Mouse (Mus musculus) heart, postnatal 14 days (tissue): ENCODE data around the gene Cables2. TPM values are rescaled to one million over a fixed set of nuclear protein-coding genes. Genes with fewer than 3 reads are reported as not detected.

Experiments used
- DNase-seq, 2 experiments: peaks; one replicate each; pipeline ENCODE4 v3.0.0; 2021 to 2022
- intact Hi-C: fragments of 180-260 bp; cut with DNase I; formaldehyde crosslinking; loops from one replicate; pipeline ENCODE4 v1.15.1; 2025
- total RNA-seq, 2 experiments: library from RNA; stranded (reverse); gene quantifications; 2 replicates each; pipeline ENCODE4 v1.2.3; 2021

Cables2 gene
- total RNA-seq, 2 experiments from 2014 or later = 14.3 to 14.6 TPM

DNA sequence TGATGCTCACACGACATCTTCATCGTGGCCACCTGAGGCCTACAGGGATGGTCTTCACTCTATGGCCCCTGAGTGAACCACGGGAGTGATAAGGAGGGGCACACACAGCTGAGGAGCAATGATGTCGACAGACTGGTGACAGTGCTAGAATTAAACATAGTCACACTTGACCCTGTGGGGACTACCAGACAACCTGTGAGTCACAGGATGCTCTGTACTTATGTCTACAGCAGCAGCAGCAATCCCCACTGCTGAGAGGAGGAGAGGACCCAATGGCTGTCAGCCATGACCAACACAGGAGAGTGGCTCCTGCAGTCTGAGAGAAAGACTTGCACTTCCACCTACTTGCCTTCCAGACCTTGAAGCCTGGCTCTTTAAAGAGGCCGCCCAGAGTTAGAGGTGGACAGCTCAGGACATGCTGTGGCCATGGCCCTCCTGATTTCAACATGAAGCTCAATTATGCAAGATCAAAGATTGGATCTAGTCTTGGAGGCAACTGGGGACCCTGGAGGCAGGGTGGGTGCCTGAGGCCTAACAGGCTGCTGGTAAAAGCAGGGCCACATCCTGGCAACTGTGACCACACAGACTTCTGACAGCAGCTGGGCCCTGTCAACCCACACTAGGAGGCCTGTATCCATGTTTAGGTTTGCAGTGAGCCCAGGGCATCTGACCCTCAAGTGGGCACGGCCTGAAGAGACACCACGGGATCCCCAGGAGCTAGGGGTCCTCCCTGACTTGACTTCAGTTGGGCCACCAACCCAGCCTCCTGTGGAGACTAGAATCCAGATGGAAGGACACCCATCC lies 40.0 kb downstream of the Cables2 start:
- DNase-seq = no peak
- intact Hi-C loops = no loop called here

DNA sequence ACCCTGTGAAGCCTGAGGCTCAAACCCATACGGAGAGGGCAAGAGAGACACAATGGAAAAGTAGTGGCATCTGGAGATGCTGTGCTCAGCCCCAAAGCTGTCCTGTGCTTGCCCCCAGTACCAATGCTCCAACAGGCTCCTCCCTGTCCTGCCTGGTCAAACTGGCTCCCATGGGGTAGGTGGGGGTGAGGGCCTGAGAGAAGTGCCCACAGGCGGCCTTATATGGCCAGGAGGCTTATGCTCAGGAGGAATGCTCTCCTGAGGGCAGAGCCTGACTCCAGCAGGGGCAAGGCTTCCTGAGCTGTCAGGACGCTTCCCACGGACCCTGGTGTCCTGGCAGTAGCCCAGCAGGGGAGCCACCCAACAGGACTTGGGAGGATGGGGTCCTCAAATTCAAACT lies 42.8 kb downstream of the Cables2 start:
- no peak for DNase-seq
- intact Hi-C loops = no loop called here

- DNase-seq = no peak
- intact Hi-C loops = no loop called here
Observed at GRCm38 (mm10) chr2:180229129-180229528, 44.2 kb downstream of the Cables2 start.

- intact Hi-C loops = no loop called here
- DNase-seq = peak; percentile 53 to 60
Observed at GRCm38 (mm10) chr2:180228592-180228991, 44.7 kb downstream of the Cables2 start.

DNA sequence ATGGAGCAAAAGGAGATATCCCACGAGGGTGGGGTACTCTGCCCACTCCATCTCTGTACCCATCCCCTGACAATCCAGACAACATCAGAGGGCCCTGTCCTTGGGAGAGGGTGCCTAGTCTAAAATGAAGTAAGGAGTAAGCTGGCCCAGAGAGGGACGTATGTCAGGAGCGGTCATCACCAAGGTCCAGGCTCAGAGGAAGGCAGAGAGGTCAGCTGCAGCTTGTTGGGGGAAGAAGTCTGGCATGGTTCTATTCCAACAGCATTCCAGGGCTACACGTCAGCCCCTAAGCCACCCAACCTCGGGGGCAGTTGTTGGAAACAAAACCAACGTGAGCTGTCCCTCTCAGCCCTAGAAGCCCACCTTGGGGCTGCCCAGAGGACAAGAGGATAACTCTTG lies 45.2 kb downstream of the Cables2 start:
- intact Hi-C loops = no loop called here
- DNase-seq = no peak

GRCm38 (mm10) chr2:180227262-180228059 lies 45.8 kb downstream of the Cables2 start:
- intact Hi-C loops = loop anchor here (1.0 kb wide), 1 partner anchor 19 kb away; no protein-coding TSS in a partner anchor
- peak; percentile 67 to 70 for DNase-seq

GRCm38 (mm10) chr2:180225762-180226378 lies 47.4 kb downstream of the Cables2 start, which contains the start of gene Lama5:
Lama5 (minus strand) TSS chr2:180225859.
- intact Hi-C loops = no loop called here
- DNase-seq = peak; percentile 75 to 76

GRCm38 (mm10) chr2:180225044-180225761 lies 48.1 kb downstream of the Cables2 start:
- DNase-seq = peak; percentile 41 to 53
- intact Hi-C loops = no loop called here

DNA sequence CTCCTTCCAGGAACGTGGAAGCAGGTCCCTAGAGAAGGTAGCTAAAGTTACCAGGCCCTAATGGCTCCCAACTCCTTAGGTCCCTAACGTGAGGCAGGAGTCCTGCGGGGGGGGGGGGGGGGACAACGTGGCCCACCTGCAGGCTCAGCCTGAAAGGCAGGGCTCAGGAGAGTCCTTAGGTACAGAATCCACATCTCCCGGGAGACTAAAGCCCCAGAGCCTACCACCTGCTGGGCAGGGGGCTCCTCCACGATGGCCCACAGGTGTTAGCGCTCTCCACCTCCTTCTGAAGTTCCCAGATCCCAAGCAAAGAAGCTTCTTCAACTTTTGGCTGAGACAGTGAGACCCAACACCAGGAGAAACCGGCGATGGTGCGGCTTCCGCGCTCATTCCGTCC lies 48.7 kb downstream of the Cables2 start:
- intact Hi-C loops = no loop called here

DNA sequence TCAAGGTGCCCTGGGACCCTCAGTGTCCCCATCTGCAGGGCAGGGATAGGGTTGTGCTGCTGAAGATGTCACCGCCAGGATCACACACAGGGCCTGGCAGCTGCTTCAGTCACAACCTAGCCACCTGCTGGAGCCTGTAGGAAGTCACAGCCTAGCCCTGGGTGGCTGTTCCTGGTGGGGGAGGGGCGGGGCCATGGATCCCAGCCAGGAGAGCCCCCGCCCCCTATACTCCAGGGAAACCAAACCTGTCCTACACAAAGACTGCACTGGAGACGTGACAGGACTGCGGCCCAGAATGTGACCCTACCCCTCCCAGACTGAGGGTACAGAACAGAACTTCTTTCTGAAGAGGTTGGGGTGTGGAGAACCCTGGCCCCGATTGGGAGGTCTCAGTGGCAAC lies 51.0 kb downstream of the Cables2 start:
- intact Hi-C loops = no loop called here
- peak; percentile 43 to 52 for DNase-seq

More for the DNA sequence above, 48.7 kb downstream of the Cables2 start:
- no peak for DNase-seq

DNA sequence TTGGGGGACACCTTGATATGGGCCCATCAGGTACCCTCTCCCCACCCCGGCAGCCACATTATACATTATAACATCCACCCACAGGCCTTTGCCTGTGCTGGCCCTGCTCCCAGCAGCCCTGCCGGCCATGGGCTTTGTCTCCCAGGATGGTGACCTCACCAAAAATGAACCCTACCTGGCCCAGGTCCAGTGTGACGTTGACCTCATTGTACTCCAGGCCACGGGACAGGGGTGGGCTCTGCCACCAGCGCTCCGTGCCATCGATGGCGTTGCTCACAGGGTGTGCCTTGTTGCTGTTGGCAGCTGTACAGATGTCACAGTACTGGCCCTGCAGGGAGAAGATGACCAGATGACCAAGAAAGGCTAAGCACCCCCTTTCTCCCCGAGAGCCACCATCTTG lies 52.2 kb downstream of the Cables2 start:
- intact Hi-C loops = no loop called here
- no peak for DNase-seq

GRCm38 (mm10) chr2:180220165-180220564 lies 53.1 kb downstream of the Cables2 start:
- intact Hi-C loops = no loop called here
- no peak for DNase-seq

GRCm38 (mm10) chr2:180219145-180219943 lies 54.0 kb downstream of the Cables2 start:
- DNase-seq = no peak
- intact Hi-C loops = no loop called here

- peak; percentile 47 to 54 for DNase-seq
Observed at GRCm38 (mm10) chr2:180218677-180219076, 54.6 kb downstream of the Cables2 start.

DNA sequence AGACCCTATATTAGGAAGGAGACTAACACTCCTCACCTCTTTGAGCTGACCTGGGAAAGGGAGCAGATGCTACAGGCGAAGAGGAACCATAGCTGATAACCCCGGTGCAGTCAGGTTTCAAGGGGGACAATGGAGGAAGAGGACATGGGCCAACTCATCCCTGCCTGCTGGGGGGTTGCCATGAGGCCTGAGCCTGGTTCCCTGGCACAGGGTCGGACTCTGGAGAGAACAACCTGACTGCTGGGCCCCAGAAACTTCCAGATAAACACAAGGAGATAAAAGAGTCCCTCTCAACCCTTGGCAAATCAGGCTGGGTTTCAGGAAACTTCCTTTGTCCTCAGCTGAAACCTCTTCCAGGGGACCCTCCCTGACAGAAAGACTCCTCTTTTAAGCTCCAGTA lies 55.1 kb downstream of the Cables2 start:
- DNase-seq = no peak
- intact Hi-C loops = no loop called here

More at GRCm38 (mm10) chr2:180218677-180219076, 54.6 kb downstream of the Cables2 start:
- intact Hi-C loops = no loop called here

DNA sequence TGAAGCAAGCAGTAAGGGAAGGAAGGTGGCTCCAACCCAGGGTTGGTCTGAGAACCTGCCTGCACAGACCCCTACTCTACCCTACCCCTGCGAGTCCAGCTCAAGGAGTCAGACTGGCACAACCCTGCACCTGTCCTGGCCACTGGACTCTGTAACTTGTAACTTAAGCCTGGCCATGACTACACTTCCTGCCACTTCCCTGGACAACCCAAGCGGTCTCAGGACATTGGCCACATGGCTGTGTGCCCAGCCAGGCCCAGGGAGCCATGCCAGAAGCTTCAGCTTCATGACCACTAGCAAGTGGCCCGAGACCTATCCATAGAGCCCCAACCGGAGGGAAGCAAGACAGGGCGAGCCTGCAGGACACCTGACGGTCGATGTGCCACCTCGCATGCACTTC lies 55.7 kb downstream of the Cables2 start:
- DNase-seq = peak; percentile 74 to 82
- intact Hi-C loops = no loop called here

- intact Hi-C loops = no loop called here
- DNase-seq = no peak
Observed at GRCm38 (mm10) chr2:180216921-180217320, 56.4 kb downstream of the Cables2 start.

- intact Hi-C loops = no loop called here
- peak; percentile 50 to 53 for DNase-seq
Observed at GRCm38 (mm10) chr2:180215951-180216350, 57.3 kb downstream of the Cables2 start.

- intact Hi-C loops = no loop called here
- peak in 1 of 2 experiments; percentile 41 for DNase-seq
Observed at GRCm38 (mm10) chr2:180215011-180215461, 58.3 kb downstream of the Cables2 start.
